Mouse (Mus musculus): ENCODE results near the gene Ascc3. TPM values are rescaled to one million over a fixed set of nuclear protein-coding genes. Genes with fewer than 3 reads are reported as not detected.
A peak's percentile ranks its signal among the peaks of the same experiment; 100 is the strongest.

Gene Ascc3
- total RNA-seq, 2 experiments from 2014 or later, result 19.8 to 23.4 TPM

- DNase-seq (ENCODE audit: low spot score in 2 of 2), result no peak
These were observed 301.1 kb downstream of the Ascc3 start for GRCm38 (mm10) chr10:50893546-50893945.

DNA sequence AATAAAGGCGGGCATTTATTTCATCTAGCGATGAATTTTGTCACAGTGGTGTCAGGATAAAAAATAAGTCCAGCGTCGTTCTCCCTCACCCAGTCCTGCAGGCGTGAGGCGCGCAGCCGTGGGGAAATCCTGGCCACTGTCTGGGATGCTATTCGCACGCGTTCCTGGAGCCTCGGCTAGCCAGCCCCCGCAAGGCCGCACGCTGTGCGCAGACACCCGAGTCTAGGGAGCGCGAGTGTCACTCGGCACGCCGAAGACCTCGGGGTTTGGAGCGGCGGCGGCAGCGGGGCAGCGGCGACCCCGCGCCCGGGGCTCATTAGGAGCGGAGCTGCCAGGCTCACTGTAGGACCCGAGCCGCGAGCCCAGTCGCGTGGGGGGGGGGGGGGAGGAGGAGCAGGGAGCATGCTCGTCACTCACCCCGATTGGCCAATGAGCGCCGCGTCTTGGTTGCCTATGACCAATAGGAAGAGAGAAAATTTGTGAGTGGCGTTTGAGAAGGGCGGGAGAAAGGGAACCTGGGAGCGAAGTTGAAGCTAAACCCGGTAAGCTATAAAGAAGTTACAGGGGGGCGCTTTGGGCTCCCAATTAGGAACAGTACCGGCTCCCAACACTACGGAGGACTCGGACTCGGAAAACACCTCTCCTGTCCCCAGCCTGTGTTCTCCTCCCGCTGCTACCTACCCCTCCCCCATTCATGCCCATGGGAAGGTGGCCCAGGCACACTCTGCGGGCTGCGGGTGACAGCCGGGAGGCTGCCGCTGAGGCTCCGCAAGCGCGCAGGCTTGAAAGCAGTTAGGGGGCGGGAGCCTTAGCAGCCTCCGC lies 301.9 kb downstream of the Ascc3 start, which contains the start of gene Sim1:
Sim1 (plus strand) TSS at position 585 of the 822 bp plus-strand sequence.
- peak in 1 of 2 experiments; percentile 67 for DNase-seq (ENCODE audit: low spot score in 2 of 2)

- peak in 1 of 2 experiments; percentile 39 for DNase-seq (ENCODE audit: low spot score in 2 of 2)
These were observed 302.8 kb downstream of the Ascc3 start for GRCm38 (mm10) chr10:50895091-50895790.

- DNase-seq (ENCODE audit: low spot score in 2 of 2), result peak in 1 of 2 experiments; percentile 12
These were observed 303.7 kb downstream of the Ascc3 start for GRCm38 (mm10) chr10:50895881-50896766.

- no peak for DNase-seq (ENCODE audit: low spot score in 2 of 2)
These were observed 304.4 kb downstream of the Ascc3 start for GRCm38 (mm10) chr10:50896767-50897390.

- DNase-seq (ENCODE audit: low spot score in 2 of 2), result peak in 1 of 2 experiments; percentile 15
These were observed 305.3 kb downstream of the Ascc3 start for GRCm38 (mm10) chr10:50897530-50898471.

- no peak for DNase-seq (ENCODE audit: low spot score in 2 of 2)
These were observed 306.2 kb downstream of the Ascc3 start for GRCm38 (mm10) chr10:50898621-50899020.

DNA sequence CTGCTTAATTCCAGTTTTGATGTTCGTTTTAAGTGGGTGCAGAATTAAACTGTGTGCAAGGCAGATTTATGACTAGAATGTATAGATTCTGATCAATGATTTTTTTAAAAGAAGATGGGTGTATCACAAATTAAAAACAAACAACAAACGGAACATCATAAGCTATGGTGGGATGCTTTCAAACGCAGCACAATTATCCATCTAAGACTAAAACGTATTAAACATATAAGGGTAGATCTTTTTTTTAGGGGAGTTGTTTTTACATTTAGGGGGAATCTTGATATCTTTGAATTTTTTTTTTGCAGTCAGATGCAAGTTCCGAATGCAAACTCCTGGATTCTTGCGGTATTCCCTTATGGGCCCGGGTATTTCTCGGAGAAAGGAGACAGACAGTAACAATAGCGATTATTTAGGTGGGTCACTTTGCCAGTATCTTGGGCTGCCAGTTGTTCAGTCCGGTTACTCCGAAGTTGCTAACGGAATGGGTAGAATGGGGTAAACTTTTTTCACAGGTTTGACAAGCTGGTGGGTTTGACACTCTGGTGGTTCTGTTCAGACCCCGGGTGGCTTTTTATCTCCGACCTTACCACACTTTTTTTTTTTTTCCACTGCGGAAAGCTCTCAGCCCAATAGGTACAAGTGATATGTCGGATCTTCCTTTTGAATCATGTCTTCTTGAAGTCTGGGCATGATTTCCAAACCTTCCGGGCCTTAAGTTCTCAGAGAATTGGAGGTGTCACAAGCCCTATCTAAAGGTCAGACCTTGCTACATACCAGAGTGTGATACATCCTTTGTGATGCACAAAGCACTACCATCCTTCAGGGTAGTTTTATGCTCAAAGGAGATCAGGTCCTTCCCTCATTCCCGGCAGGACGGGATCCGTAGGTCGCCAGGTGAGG lies 307.6 kb downstream of the Ascc3 start:
- DNase-seq (ENCODE audit: low spot score in 2 of 2), result peak in 1 of 2 experiments; percentile 10
